Mouse (Mus musculus) forebrain, embryonic 10.5 days (tissue): ENCODE measurements around the gene Fnbp1. TPM values are rescaled to one million over a fixed set of nuclear protein-coding genes. Genes with fewer than 3 reads are reported as not detected.
A peak's percentile ranks its signal among the peaks of the same experiment; 100 is the strongest.

Experiments
- DNase-seq: peaks from one replicate; pipeline ENCODE4 v3.0.0-alpha.2; 2017; ENCODE audit warnings: low spot score; ENCODE audit errors: extremely low spot score
- H3K27ac ChIP-seq: fragments of 300-500 bp; sonication (generic); 2 replicates; pipeline ENCODE4 v1.5.1; 2016; ENCODE audit warnings: mild to moderate bottlenecking
- H3K27me3 ChIP-seq: fragments of 300-500 bp; sonication (generic); 2 replicates; pipeline ENCODE4 v1.6.1; 2016; ENCODE audit warnings: mild to moderate bottlenecking; ENCODE audit not compliant: poor library complexity, severe bottlenecking
- H3K36me3 ChIP-seq: fragments of 300-500 bp; sonication (generic); replicated peaks from 2 replicates; pipeline ENCODE4 v1.6.1; 2016; ENCODE audit warnings: mild to moderate bottlenecking, moderate library complexity
- H3K4me1 ChIP-seq: fragments of 300-500 bp; sonication (generic); 2 replicates; pipeline ENCODE4 v1.6.1; 2016
- H3K4me3 ChIP-seq: fragments of 300-500 bp; sonication (generic); 2 replicates; pipeline ENCODE4 v1.5.1; 2016; ENCODE audit warnings: mild to moderate bottlenecking, moderate library complexity
- H3K9me3 ChIP-seq: fragments of 300-500 bp; sonication (generic); 2 replicates; pipeline ENCODE4 v1.6.1; 2016; ENCODE audit warnings: mild to moderate bottlenecking, moderate library complexity
- whole genome bisulfite sequencing: fragments of 180-500 bp; shearing (Covaris S2); methylation state at CpG from one replicate; pipeline ENCODE4 v1.1.7; 2016; 5-methylcytosine and 5-hydroxymethylcytosine counted together
- polyA plus RNA-seq: library from polyadenylated mRNA; unstranded; fragments of >200 nt; fragmentation: Nextera tagmentation; extraction: Ambion mirVana; gene quantifications from 2 replicates; pipeline ENCODE4 v1.2.1, GENCODE M21; 2016

The Fnbp1 gene
- polyA plus RNA-seq, 1 experiment from 2014 or later, result 13.3 TPM

GRCm38 (mm10) chr2:30990221-30990620 is 151.6 kb downstream of the Fnbp1 start:
- Histone ChIP-seq H3K4me1 (peaks cover 3% of the 10 kb centered on the region), H3K36me3 (no peaks in the 10 kb centered on the region; the same call in 1 of the 2 replicates), H3K4me3 (no peak overlapping the region), H3K27ac (no peak overlapping the region), H3K27me3 (no peaks in the 10 kb centered on the region), H3K9me3 (no peaks in the 10 kb centered on the region)
- DNase-seq, result no peak
- WGBS, result 95% methylated on average over 9 of the region's 9 CpGs

GRCm38 (mm10) chr2:30985111-30986020 is 156.4 kb downstream of the Fnbp1 start:
- DNase-seq, result no peak
- Histone ChIP-seq H3K4me3 (peak overlapping the region; percentile 18), H3K9me3 (no peaks in the 10 kb centered on the region), H3K27me3 (no peaks in the 10 kb centered on the region), H3K4me1 (peaks cover 35% of the 10 kb centered on the region), H3K27ac (no peak overlapping the region), H3K36me3 (peaks cover under 1% of the 10 kb centered on the region)
- 26% methylated on average over 17 of the region's 17 CpGs for WGBS

DNA sequence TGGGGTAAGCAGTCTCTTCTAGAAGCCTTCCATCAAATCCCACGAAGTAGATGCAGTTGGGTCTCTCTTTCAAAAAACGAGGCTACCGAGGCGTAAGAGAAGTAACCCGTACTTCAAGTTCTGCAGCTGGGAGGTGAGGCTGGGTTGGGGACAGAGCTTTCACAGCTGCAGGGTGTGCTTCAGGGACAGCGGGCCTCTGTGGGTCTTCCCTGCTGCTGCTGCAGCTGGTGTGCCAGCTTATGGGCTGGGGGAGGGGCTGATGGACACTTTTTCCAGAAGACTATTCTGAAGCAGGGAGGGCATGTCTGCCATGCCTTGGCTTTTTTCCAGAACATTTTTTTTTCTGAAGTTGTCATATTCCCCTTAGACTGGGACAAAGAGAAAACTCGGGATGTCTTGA is 158.8 kb downstream of the Fnbp1 start:
- peaks cover 21% of the 10 kb centered on the region for H3K36me3 ChIP-seq
- peak overlapping the region; percentile 75 for H3K4me3 ChIP-seq
- H3K27ac ChIP-seq, result 0 out of 2 replicates have a peak overlapping the region, but pooled peaks have one; percentile 80
- H3K9me3 ChIP-seq, result no peaks in the 10 kb centered on the region
- H3K4me1 ChIP-seq, result peaks cover 38% of the 10 kb centered on the region
- no peak for DNase-seq
- WGBS, result 55% methylated on average over 7 of the region's 7 CpGs
- H3K27me3 ChIP-seq, result no peaks in the 10 kb centered on the region

DNA sequence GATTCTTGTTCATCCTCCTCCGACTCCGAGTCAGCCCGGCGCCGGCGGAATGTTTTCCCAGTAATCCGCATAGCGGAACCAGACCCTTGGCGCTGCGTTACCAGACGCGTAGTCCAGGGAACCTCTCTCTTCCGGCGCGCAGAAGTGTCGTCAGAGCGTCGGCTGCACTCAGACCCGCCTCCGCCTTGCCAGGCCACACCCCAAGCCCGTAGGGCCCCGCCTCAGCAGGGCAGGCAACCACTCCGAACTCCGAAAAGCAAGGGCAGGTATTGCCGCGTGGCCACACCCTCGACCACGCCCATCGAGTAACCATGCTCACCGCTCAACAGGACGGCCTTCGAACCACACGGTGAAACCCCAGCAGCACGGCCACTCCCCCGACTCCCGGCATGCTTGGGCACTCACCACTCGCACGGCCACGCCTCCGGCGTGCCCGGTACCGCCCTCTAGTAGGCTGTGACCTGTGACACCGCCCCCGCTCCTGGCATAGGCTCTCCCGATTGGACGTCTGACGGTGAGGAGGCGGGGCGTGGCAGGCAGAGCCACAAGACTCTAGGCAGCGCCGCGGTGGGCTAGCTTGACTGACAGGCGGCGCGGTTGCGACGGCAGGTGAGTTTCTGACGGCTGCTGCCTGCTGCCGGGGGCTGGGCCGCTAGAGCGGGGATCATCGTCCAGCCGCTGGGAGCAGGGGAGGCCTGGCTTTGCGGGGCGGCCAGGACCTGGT is 159.9 kb downstream of the Fnbp1 start, which contains the start of the genes BC005624 and Usp20:
Gene BC005624 (minus strand): TSS at position 412 of the 724 bp plus-strand sequence.
Gene Usp20 (plus strand): TSS at position 490 of the 724 bp plus-strand sequence.
- Histone ChIP-seq H3K9me3 (no peaks in the 10 kb centered on the region), H3K36me3 (peaks cover 32% of the 10 kb centered on the region), H3K27me3 (no peaks in the 10 kb centered on the region), H3K4me1 (peaks cover 38% of the 10 kb centered on the region), H3K27ac (peak within 1 kb of the TSS; percentile 80), H3K4me3 (peak within 1 kb of the TSS; percentile 75)
- peak; percentile 100 for DNase-seq
- under 1% methylated on average over 66 of the region's 66 CpGs for WGBS

Other genes with a start within 250 kb of the Fnbp1 start
- gene Ptges, start 212.1 kb downstream of the Fnbp1 start, polyA plus RNA-seq, result 5.1 and 7.3 TPM in 2 replicates
- gene Tor1b, start 189.0 kb downstream of the Fnbp1 start, polyA plus RNA-seq, result 23.6 and 24.2 TPM in 2 replicates
- 84.9 and 89.6 TPM in 2 replicates for gene Tor1a, start 174.1 kb downstream of the Fnbp1 start, polyA plus RNA-seq
- 61.9 and 62.0 TPM in 2 replicates for gene BC005624, start 159.8 kb downstream of the Fnbp1 start, polyA plus RNA-seq
- 18.0 and 18.1 TPM in 2 replicates for gene Usp20, start 159.7 kb downstream of the Fnbp1 start, polyA plus RNA-seq
- 28.7 and 32.8 TPM in 2 replicates for gene Gpr107, start 10.3 kb upstream of the Fnbp1 start, polyA plus RNA-seq
- gene Ncs1, start 103.8 kb upstream of the Fnbp1 start, polyA plus RNA-seq, result 43.3 and 47.8 TPM in 2 replicates
- gene Hmcn2, start 172.4 kb upstream of the Fnbp1 start, polyA plus RNA-seq, result 0.22 TPM in 1 of 2 replicates, not detected in the other